Mouse (Mus musculus): ENCODE data around the gene Ropn1l.
A peak's percentile ranks its signal among the peaks of the same experiment; 100 is the strongest.

Gene Ropn1l

DNA sequence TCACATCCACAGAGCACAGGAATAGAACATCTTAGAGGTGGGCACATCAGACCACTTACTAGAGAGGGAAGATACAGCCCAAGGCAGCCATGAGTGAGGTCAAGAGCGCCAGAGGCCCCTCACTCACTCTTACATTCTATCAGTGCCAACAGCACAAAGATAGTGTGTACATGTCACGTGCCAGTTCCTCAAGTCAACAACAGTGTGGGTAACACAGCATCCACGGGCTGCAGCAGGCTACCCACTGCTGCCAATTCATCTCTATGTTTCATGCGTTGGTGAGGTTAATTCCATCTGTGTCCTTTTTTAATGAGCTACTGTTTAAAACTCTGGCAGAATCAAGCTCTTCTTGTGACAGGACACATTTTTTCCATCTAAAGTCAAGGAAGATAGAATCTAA lies 10.8 kb downstream of the Ropn1l start:
- DNase-seq (ENCODE audit: low read depth): no peak

DNA sequence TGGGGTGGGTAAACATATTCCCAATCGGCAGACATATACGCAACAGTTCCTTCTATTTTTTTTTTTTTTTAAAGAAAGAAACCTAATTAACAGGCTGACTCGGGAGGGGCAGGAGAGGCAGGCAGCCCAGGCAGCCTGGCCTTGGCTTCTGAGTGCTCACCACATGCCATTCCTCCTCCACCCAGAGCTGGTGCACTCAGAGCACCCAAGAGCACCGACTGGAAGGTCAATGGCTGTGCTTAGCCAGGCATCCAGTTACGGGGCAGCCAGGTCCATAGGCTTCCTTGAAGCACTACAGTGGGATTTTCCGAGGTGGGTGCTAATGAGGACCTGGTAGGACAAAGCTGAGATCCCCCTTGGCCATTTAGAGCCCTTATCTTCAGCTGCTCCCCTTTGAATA lies 11.5 kb downstream of the Ropn1l start:
- DNase-seq (ENCODE audit: low read depth): no peak

DNA sequence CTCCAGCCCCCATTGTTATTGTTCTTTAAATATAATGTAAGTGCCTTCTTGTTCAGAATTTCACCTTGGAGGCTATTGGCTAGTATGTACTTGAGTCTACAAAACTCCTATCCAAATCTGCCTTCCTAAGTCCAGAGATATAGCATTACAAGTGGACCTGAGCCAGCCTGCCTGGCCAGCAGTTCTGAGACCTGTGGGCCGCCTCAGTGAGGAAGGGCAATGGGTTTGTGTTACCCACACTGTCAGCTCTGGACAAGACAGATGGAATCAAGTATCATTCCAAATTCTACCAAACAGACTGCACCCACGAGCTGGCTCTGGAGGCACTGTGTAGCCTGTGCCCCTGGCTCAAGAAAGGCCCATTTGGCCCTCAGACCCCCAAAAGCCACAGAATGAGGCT lies 16.7 kb downstream of the Ropn1l start:
- no peak for DNase-seq (ENCODE audit: low read depth)

DNA sequence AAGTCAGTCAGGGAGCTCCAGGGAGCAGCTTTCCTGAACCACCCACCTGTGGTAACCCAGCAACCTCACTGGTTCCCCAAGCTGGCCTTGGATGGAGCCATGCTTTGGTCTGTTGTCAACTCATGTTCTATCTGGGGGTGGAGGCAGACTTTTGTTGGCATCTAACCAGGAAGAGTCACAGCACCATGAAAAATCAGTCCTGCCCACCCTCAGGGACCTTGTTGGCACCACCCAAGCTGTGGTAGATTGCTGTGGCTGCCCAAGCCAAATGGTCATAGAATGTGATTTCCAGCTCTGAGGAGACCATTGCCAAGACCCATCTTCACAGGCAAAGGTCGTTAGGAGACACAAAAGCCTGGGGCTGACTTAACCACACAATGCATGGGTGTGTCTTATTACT lies 17.5 kb downstream of the Ropn1l start:
- DNase-seq (ENCODE audit: low read depth): no peak

DNA sequence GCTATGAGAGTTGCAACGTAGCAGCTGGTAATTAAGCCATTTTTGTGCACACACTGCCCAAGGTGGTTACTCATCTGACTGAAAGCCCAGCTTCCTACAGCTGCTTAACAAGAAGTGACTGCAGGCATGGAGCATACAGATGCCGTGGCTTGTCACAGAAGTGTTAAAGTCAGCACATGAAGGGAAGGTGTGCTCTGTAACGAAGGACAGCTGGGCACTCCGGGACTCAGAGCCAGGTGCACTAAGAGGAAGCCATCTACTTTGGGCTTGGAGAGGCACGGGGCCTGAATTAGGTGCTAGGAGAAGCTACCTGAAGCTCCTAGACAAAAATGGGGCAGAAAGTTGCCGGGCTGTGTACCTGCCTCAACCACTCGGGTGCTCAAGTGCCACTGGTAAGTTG lies 19.8 kb downstream of the Ropn1l start:
- no peak for DNase-seq (ENCODE audit: low read depth)

DNA sequence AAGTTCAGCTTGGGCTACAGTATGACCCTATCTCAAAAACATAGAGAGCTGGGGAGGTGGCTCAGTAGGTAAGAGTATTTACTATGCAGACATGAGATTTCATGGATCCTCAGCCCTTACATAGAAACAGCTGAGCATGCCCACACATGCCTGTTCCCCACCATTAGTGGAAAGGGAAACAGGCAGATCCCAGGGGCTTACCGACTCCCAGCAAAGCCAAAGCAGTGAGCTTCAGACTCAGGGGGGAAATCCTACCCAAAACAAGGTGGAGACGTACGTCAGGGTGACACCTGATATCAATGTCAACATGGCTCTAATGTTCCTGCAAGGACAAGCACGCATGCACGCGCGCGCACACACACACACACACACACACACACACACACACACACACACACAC lies 21.7 kb downstream of the Ropn1l start:
- no peak for DNase-seq (ENCODE audit: low read depth)

DNA sequence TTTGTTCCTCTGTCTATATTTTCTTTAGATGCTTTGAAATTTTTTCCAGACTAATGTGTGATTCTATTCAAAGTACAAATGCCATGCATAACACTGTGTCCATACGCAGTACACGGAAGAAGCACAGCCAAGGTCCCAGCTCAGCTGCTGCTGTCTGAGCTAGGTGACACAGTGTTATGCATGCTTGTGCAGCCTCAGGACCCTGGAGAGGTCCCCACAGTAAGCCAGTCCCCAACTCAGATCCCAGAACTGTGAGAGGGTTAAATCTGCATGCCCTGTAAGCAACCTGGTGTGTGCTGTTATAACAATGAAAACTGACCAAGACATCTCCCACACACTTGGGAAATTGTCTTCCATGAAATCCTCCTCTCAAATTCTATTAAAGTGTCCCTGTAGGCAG lies 23.5 kb downstream of the Ropn1l start:
- no peak for DNase-seq (ENCODE audit: low read depth)

DNA sequence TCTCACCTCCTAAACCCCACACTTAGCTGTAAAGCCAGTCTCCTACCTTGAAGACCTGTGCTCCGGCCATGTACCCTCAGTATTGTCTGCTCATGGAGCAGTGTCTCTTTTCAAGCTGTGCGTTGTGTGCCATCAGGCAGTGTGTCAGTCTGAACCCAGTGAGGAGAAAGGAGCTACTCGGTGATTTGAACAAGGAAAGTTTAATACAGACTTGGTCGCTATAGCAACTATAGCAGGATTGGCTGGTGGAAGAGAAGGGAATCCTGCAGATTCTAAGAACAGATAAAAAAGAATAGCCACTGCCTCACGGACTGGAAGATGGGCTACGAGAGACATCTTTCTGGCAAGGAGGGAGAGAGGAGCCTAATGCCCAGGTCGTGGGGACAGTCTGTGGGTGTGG lies 24.1 kb downstream of the Ropn1l start:
- DNase-seq (ENCODE audit: low read depth): no peak

DNA sequence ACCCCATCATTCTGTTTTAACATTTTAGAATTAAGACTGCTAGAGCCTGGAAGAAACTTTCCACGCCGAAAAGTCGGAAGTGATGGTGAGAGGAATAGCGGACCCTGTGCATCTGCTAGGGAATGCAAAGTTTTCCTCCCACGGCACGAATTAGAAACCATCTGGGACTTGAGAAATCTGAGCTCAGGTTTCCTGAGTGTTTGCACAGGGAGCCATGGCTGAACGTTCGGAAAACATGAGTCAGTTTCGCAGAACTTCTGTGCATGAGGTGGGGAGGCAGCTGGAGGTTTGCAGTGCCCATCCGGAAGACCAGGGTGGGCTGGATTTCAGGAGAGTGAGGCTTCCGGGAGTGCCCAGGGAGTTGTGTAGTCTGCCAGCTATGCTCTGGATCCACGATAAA lies 25.0 kb downstream of the Ropn1l start:
- DNase-seq (ENCODE audit: low read depth): no peak

DNA sequence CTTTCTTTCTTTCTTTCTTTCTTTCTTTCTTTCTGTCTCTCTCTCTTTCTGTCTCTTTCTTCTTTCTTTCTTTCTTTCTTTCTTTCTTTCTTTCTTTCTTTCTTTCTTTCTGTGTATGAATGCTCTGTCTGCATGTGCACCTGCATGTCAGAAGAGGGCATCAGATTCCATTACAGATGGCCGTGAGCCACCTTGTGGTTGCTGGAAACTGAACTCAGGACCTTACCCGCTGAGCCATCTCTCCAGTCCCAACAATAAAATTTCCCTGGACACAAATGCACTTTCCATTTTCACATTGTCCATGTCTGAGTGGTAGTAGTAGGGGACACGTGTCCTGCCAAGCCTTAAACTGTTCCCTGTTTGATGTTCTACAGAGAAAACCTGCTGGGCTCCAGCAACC lies 26.1 kb downstream of the Ropn1l start:
- no peak for DNase-seq (ENCODE audit: low read depth)

DNA sequence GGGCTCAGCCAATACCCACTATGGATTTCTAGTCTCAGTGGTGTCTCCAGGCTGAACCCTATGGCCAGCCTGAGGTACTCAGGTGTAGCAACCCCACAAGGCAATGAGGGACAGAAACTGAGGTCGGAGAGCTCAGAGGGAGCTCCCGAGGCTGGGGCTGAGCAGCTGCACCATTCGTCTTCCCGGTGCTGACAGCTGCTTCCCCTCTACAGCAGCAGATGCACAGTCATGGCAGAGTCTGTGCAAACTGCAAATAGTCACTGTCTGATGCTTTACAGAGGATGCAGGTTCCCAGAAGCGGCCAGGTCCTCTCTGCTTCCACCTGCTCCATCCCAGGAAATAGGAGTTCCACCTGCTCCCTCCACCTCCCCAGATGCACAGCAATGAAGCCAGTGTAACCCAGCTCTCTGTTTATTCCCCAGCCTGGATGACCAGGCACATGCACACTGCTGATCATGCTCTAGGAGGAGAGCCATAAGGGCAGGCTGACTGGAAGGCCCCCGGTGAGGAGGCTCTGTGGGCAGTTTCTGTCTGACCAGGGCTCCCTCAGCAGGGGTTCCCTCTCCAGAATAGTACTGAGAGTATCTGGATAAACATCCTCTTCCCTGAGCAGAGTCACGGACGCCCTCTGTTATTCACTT lies 27.4 kb downstream of the Ropn1l start:
- DNase-seq (ENCODE audit: low read depth): no peak

DNA sequence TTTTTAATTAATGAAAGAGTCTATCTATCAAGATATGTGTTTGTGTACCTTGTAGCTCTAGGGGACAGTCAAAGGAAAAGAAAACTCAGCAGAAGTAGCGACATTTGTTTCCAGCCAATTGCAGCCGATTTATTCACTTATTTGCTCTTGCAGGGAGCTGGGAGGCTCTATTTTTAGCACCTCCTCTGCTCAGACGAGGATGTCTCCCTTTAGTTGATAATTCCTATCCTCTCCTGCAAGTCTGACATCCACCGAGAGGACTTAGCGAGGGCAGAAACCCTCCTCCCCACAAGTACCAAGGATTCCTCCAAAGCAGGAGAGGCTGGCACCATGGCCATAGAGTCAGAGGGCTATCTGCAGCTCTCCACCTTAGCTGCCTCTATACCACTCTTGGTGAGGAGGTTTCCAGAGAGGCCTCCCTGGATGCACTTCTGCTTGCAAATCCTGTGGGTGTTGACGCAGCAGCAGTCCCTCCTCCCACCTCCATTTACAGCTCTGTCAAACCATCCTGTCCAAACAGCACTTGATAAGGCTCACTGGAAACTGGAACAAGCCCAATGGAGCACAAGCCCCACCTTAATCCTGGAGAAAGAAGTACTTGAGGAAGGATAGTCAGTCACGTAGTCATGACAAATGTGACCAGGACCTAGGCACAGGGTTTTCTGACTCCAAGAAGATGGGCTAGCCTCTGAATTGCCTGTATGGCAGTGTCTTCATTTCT lies 30.7 kb downstream of the Ropn1l start:
- no peak for DNase-seq (ENCODE audit: low read depth)

DNA sequence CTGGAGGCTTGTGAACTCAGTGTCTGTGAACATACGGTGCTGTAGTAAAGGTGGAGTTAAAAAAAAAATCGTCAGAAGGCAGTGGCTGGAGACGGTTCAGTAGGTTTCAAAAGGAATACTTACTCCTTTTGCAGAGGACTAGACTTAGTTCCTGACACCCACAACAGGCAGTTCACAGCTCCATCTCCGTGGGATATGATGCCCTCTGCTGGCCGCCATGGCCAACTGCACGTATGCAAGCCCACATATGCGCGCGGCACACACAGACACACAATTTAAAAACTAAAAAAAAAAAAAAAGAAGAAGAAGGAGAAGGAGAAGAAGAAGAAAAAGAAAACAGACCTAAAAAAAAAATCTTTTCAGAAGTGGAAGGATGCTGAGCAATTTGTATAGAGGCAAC lies 34.5 kb downstream of the Ropn1l start:
- DNase-seq (ENCODE audit: low read depth): peak; percentile 56

DNA sequence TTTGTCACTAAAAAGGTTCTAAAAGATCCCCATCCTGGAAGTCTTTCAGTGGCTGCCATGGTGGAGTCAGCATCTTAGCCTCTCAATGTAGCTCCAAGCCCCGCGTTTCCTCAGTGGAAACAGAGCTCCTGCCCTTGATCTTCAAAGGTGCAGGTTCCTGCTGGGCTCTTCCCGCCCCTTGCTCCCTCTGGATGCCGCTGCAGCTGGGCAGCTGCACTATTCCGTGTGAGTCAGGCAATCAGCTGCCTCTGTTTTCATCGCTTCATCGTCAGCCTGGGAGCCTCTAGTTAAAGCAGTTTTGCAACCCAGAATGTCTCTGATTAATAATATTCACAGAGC lies 34.9 kb downstream of the Ropn1l start:
- DNase-seq (ENCODE audit: low read depth): peak; percentile 11

DNA sequence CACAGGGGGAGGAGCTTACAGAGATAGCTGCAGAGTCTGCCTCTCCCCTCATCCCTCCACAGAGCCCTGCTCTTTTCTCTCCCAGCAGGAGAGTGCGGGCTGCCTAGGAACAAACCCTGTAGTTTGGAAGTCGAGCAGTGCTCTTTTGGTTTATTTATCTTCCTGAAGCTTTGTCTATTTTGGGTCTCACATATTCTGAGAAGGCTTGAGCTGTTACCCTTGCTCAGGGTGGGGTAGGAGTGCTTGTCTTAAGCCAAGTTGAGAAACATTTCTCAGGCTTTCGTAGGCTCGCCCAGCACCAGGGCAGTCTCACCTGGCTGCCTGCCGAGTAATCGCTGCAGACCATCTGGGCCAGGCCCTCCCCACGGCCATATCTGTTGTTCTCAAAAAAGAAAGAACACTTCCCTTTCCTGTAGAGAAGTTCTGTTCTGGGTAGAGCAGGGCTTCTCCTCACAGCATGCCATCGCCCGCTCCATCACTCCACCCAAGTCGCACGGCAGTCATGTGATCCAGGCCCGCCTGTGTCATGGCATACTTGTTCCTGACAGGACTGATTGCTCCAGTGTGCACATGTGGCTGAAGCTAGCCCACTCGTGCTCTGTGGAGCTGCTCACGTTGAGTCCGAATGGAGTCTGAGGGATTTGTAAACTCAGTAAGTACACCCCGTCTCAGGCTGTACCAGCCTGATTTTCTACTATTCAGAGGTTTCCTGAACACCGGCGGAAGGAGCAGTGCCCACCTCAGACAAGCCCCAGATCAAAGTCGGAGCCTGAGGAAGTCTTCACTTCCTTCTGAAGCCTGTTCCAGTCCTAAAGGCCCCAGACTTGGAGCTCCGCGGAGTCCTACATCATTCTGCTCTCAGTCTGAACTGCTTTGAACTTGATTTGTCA lies 35.5 kb downstream of the Ropn1l start:
- DNase-seq (ENCODE audit: low read depth): peak; percentile 15

DNA sequence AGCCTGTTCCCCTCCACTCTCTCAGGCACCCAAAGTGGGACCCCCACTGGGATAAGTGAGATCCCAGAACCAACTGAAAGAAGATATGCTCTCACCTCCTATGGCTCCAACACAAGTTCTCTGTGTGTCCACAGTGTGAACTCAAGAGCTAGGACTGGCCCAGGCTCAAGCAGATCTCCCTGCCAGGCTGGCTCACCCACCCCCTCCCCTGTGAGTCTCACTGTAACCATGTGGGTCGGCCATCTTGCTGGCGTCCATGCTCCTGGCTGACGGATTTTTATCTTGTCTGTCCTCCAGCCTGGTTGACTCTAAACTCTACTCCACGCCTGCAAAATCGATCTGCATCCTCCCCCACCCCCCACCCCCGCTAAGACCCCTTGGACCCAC lies 36.1 kb downstream of the Ropn1l start:
- DNase-seq (ENCODE audit: low read depth): no peak

DNA sequence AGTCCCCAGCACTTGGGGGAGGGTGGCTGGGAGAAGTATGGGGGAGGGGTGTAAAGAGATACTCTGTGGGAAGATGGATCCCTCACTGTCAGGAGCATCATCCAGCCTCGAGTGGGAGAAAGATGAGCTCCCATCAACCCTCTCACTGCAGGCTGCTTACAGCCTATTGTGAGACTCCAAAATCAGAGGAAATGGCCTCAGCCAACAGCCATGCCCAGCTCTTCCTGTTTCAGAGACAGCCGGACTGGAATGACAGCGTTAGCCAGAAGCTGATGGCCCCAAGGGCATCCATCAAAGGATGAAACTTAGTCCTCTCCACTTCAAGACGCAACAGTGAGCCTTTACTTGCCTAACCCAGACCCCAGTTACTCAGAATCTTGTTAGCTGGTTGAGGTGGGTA lies 38.4 kb downstream of the Ropn1l start:
- no peak for DNase-seq (ENCODE audit: low read depth)

DNA sequence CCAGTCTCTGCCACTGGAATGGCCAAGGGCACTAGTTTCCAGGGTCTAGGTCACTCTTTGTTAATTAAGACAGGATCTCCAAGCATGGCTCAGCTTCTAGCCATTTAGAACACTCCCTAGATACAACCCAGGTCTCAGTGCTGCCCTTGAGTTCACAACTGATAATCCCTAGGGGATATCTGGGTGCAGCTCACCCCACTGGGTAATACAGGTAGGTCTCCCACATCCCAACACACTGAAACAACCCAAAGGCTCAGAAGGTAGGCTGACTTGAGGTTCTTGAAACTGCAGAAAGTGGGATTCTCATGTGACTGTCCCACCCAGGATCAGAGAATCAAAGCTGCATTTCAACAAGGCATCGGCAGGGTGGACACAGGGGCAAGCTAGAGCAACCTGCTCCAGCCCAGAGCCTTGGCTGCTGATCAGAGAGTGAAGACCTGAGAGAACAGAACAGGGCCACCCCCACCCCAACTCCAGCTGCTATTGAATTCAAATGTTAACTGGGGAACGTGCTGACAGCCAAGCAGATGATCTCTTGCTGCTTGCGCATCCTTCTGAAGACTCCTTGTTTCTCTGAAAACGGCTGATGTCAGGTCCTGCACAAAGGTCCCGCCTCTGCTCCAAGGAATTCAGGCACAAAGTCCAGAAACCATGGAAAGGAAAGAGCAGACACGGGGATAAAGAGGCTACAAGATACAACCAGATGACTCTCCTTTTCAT lies 39.2 kb downstream of the Ropn1l start:
- no peak for DNase-seq (ENCODE audit: low read depth)

DNA sequence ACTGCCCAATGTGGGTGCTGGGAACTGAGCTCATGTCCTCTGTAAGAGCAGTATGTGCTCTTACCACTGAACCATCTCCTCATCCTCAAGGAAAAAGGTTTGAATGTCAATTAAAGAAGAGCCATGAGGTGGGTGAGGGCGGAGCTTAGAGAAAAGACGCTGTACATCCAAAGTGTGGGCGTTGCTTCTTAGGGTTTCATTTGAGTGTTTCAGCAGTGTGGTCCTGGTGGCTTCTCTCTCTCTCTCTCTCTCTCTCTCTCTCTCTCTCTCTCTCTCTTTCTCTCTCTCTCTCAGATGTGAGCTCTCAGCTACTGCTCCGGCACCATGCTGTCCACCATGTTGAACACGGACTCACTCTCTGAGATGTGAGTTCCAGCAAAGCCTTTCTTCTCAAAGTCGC lies 39.9 kb downstream of the Ropn1l start:
- DNase-seq (ENCODE audit: low read depth): no peak

DNA sequence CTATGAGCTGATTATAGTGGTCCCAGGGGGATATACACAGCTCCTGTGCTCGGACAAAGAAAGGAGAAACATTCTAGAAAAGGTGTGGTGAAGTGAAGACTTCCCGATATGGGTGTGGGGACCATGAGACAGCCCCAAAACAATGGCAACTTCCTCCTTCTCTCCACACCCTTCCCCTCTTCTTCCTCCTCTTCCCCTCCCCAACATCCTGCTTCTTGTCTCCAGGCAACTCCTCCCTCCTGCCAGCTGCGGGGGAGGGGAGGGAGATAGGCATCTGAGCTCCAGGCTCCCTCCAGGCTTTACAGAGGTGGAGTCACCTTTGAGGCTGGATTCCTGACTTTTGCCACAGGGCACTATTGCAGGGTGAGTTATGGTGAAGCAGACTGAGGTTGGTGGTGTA lies 40.6 kb downstream of the Ropn1l start:
- no peak for DNase-seq (ENCODE audit: low read depth)

DNA sequence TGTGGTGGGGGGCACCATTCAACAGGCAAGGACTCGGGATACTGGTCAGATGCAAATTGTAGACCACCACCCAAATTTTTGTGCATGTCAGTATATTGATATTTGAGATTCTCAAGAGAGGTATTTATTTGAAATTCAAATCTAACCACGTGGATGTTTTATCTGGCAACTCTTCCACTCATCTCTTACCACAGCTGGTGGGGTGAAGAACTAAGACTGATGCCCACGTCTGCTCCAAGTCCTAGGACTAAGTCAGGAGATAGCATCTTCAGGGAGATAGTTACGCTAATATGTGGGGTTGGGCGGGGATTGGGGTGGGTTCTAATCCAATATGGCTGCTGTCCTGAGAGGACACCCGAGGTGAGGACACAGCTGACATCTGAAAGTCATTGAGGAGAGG lies 41.1 kb downstream of the Ropn1l start:
- DNase-seq (ENCODE audit: low read depth): no peak

DNA sequence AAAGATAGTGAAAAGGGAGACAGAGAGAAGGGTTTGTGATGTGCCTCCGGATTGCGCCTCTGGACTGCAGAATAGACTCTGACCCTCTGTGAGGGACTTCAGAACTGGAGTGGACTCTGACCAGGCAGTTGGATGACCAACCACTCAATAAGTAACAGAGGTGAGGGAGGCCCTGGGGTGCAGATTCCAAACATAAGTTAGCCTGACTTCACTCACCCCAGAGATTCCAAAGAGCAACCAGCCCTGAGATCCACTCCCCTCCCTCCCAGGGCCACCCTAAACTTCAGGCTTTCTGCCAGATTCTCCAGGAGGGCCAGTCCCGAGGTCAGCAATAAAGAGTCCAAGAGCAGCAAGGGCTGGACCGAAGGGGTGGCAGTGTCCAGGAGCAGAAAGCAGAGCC lies 46.0 kb downstream of the Ropn1l start:
- no peak for DNase-seq (ENCODE audit: low read depth)

DNA sequence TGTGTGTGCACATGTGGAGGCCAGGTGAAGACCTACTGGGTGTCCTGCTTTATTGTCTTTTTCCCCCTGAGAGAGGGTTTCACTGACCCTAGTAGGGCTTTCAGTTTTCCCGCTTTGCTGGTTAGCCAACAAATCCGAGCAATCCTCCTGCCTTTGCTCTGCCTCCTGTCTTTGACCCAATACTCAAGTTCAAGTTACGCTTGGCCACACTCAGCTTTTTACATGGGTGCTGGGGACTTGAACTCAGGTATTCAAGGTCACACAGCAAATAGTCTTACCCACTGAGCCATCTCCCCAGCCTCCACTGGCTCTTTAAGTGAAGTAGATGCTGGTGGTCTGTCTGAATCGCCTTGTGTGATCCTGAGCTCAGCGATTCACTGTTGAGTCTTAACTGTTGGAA lies 46.7 kb downstream of the Ropn1l start:
- DNase-seq (ENCODE audit: low read depth): no peak
